8 mouse cellular contexts compared by ENCODE assay signal in the genomic region with DNA sequence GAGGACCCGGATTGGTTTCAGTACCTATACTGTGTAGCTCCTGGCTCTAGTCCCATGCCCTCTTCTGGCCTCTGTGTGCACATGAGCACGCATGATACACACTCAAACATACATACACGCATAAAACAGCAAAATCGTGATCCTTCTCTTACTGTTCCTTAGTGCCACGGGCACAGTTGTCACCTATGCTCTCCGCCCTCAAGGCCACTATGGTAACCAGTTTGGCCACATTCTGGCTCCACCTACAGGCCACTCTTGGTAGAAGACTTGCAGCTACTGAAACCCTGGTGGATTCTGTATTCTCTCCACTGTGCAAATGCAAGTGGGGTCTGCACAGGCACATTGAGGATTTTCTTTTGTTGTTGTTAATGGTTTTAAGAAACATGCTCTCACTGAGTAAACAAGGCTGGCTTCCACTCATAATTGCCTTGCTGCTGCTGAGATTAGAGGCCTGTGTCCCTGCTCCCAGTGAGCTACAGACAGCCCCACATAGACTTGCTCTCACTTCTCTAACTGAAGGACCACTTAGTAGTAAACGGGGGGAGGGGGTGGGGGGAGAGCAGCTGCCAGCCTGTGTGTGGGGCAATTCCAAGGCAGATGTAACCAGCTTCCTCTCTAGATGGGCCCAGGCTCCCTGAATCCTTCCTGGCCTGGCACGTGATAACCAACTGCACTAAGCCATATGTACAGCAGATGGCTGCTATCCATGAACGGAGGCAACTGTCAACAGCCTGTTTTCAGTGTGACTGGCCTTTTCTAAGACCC. TPM values are rescaled to one million over a fixed set of nuclear protein-coding genes. Genes with fewer than 3 reads are reported as not detected.
DNase-seq lines count a peak whose midpoint lies in the region; ATAC-seq and TF ChIP-seq lines count a peak whose summit lies in the region.

No protein-coding gene starts in this region.

- H3K36me3 ChIP-seq in kidney, adult 2 months (ENCODE audit: control insufficient read depth, insufficient read depth, low read length), result no peaks in the 10 kb centered on the region; the same call in 1 of the 2 replicates
- peaks cover 41% of the 10 kb centered on the region for H3K36me3 ChIP-seq in limb, embryonic 12.5 days
- peaks cover 41% of the 10 kb centered on the region for H3K36me3 ChIP-seq in midbrain, embryonic 12.5 days
- peaks cover 32% of the 10 kb centered on the region for H3K36me3 ChIP-seq in small intestine, adult 2 months (ENCODE audit: control insufficient read depth, insufficient read depth, low read length)

- no peak overlapping the region for H3K9ac ChIP-seq in limb, embryonic 12.5 days (replicated peaks)
- H3K9ac ChIP-seq in midbrain, embryonic 12.5 days (replicated peaks), result no peak overlapping the region

- no peak overlapping the region for H3K4me2 ChIP-seq in limb, embryonic 12.5 days
- no peak overlapping the region for H3K4me2 ChIP-seq in midbrain, embryonic 12.5 days (replicated peaks)

- peak; percentile 89 for ATAC-seq in common myeloid progenitor, adult 5-6 weeks (replicated peaks; ENCODE audit: low read depth, poor library complexity, severe bottlenecking)
- peak; percentile 95 for ATAC-seq in granulocyte monocyte progenitor cell, adult 5-6 weeks (replicated peaks; ENCODE audit: poor library complexity, severe bottlenecking)
- 0 out of 2 replicates have a peak, but pooled peaks have one; percentile 28 for ATAC-seq in limb, embryonic 12.5 days (ENCODE audit: insufficient number of reproducible peaks, insufficient read depth, low FRiP score, low TSS enrichment, low read depth)
- peak; percentile 41; the same call in 1 of the 2 replicates for ATAC-seq in midbrain, embryonic 12.5 days (ENCODE audit: low FRiP score, low read depth)

- H3K4me1 ChIP-seq in kidney, adult 2 months (ENCODE audit: control insufficient read depth, insufficient read depth, low read length), result peaks cover 1% of the 10 kb centered on the region; the same call in 1 of the 2 replicates
- H3K4me1 ChIP-seq in limb, embryonic 12.5 days (replicated peaks), result no peaks in the 10 kb centered on the region
- 0 out of 2 replicates have a peak, but pooled peaks cover 4% of the 10 kb centered on the region for H3K4me1 ChIP-seq in midbrain, embryonic 12.5 days
- H3K4me1 ChIP-seq in small intestine, adult 2 months (ENCODE audit: control insufficient read depth, insufficient read depth, insufficient read length, low read length), result peaks cover 3% of the 10 kb centered on the region; the same call in 1 of the 2 replicates

- no peaks in the 10 kb centered on the region for H3K9me3 ChIP-seq in limb, embryonic 12.5 days
- 0 out of 2 replicates have a peak, but pooled peaks cover 3% of the 10 kb centered on the region for H3K9me3 ChIP-seq in midbrain, embryonic 12.5 days

- peak; percentile 89 for TF ChIP-seq CTCF in kidney, adult 2 months (conservative IDR thresholded peaks at IDR 0.05; ENCODE audit: insufficient read depth, insufficient read length, low read depth, low read length)
- TF ChIP-seq CTCF in small intestine, adult 2 months (IDR thresholded peaks at IDR 0.05; ENCODE audit: extremely low read depth, insufficient read length, insufficient replicate concordance, low read depth, low read length), result peak; percentile 80; the same call in 1 of the 2 replicates

- DNase-seq in ovary, postnatal 10 days (ENCODE audit: low spot score), result peak; percentile 48
- no peak for DNase-seq in ovary, adult 18-20 months (ENCODE audit: low spot score)
- peak; percentile 79 for DNase-seq in kidney, adult 2 months

- H3K27ac ChIP-seq in kidney, adult 2 months (ENCODE audit: insufficient read depth, low read depth, low read length), result no peak overlapping the region
- H3K27ac ChIP-seq in limb, embryonic 12.5 days, result no peak overlapping the region
- H3K27ac ChIP-seq in midbrain, embryonic 12.5 days (replicated peaks), result no peak overlapping the region
- H3K27ac ChIP-seq in small intestine, adult 2 months (ENCODE audit: insufficient read depth, low read depth, low read length), result no peak overlapping the region

- no peaks in the 10 kb centered on the region for H3K27me3 ChIP-seq in kidney, adult 2 months (replicated peaks; ENCODE audit: control insufficient read depth, insufficient read depth, low read length)
- no peaks in the 10 kb centered on the region for H3K27me3 ChIP-seq in limb, embryonic 12.5 days
- H3K27me3 ChIP-seq in midbrain, embryonic 12.5 days, result no peaks in the 10 kb centered on the region
- no peaks in the 10 kb centered on the region for H3K27me3 ChIP-seq in small intestine, adult 2 months (ENCODE audit: control insufficient read depth, insufficient read depth, low read length)

- WGBS in kidney, adult 2 months, result 37% methylated on average over 9 of the region's 9 CpGs
- 44% methylated on average over 9 of the region's 9 CpGs for WGBS in limb, embryonic 12.5 days
- 45% methylated on average over 9 of the region's 9 CpGs for WGBS in midbrain, embryonic 12.5 days
- WGBS in small intestine, adult 2 months, result 25% methylated on average over 9 of the region's 9 CpGs

- H3K4me3 ChIP-seq in kidney, adult 2 months (ENCODE audit: insufficient read depth, low read depth, low read length), result no peak overlapping the region
- H3K4me3 ChIP-seq in limb, embryonic 12.5 days (replicated peaks), result no peak overlapping the region
- no peak overlapping the region for H3K4me3 ChIP-seq in midbrain, embryonic 12.5 days
- no peak overlapping the region for H3K4me3 ChIP-seq in small intestine, adult 2 months (ENCODE audit: low read depth, low read length)

- TF ChIP-seq POLR2A in kidney, adult 2 months (IDR thresholded peaks at IDR 0.05; ENCODE audit: low read depth, low read length), result no peak
- TF ChIP-seq POLR2A in small intestine, adult 2 months (IDR thresholded peaks at IDR 0.05; ENCODE audit: low read depth, low read length), result no peak

RNA-seq across cellular contexts. Expression of a gene that starts 8.5 kb away (rescaled TPM):
- 466 and 542 TPM in 2 replicates for total RNA-seq in common myeloid progenitor, adult 5-6 weeks (2017)
- 630 and 670 TPM in 2 replicates for total RNA-seq in granulocyte monocyte progenitor cell, adult 5-6 weeks (2014; fragmentation: Nextera tagmentation)
- 410 and 442 TPM in 2 replicates for total RNA-seq in granulocyte monocyte progenitor cell, adult 5-6 weeks (2017)
- 91.8 and 126 TPM in 2 replicates for polyA plus RNA-seq in kidney, adult 2 months (2012; rRNA removed)
- polyA plus RNA-seq in limb, embryonic 12.5 days (2016; fragmentation: Nextera tagmentation; extraction: Ambion mirVana), result 648 and 683 TPM in 2 replicates
- polyA plus RNA-seq in midbrain, embryonic 12.5 days (2016; fragmentation: Nextera tagmentation; extraction: Ambion mirVana), result 589 and 602 TPM in 2 replicates
- polyA plus RNA-seq in small intestine, adult 2 months (2012; rRNA removed), result 17.1 and 34.2 TPM in 2 replicates

RNA-seq across cellular contexts. Expression of a gene that starts 13.1 kb away (rescaled TPM):
- 0.09 TPM in 1 of 2 replicates, not detected in the other for total RNA-seq in common myeloid progenitor, adult 5-6 weeks (2017)
- total RNA-seq in granulocyte monocyte progenitor cell, adult 5-6 weeks (2014; fragmentation: Nextera tagmentation), result not detected in 2 replicates
- not detected in 2 replicates for total RNA-seq in granulocyte monocyte progenitor cell, adult 5-6 weeks (2017)
- polyA plus RNA-seq in kidney, adult 2 months (2012; rRNA removed), result 0.07 TPM in 1 of 2 replicates, not detected in the other
- 0.97 and 1.4 TPM in 2 replicates for polyA plus RNA-seq in limb, embryonic 12.5 days (2016; fragmentation: Nextera tagmentation; extraction: Ambion mirVana)
- polyA plus RNA-seq in midbrain, embryonic 12.5 days (2016; fragmentation: Nextera tagmentation; extraction: Ambion mirVana), result 0.76 and 0.79 TPM in 2 replicates
- 0.04 and 0.09 TPM in 2 replicates for polyA plus RNA-seq in small intestine, adult 2 months (2012; rRNA removed)

RNA-seq across cellular contexts. Expression of a gene that starts 22.8 kb away (rescaled TPM):
- not detected in 2 replicates for total RNA-seq in common myeloid progenitor, adult 5-6 weeks (2017)
- total RNA-seq in granulocyte monocyte progenitor cell, adult 5-6 weeks (2014; fragmentation: Nextera tagmentation), result not detected in 2 replicates
- total RNA-seq in granulocyte monocyte progenitor cell, adult 5-6 weeks (2017), result not detected in 2 replicates
- not detected in 2 replicates for polyA plus RNA-seq in kidney, adult 2 months (2012; rRNA removed)
- not detected in 2 replicates for polyA plus RNA-seq in limb, embryonic 12.5 days (2016; fragmentation: Nextera tagmentation; extraction: Ambion mirVana)
- not detected in 2 replicates for polyA plus RNA-seq in midbrain, embryonic 12.5 days (2016; fragmentation: Nextera tagmentation; extraction: Ambion mirVana)
- polyA plus RNA-seq in small intestine, adult 2 months (2012; rRNA removed), result not detected in 2 replicates

RNA-seq across cellular contexts. Expression of a gene that starts 50.4 kb away (rescaled TPM):
- total RNA-seq in common myeloid progenitor, adult 5-6 weeks (2017), result 12.7 and 18.3 TPM in 2 replicates
- 11.2 and 11.4 TPM in 2 replicates for total RNA-seq in granulocyte monocyte progenitor cell, adult 5-6 weeks (2014; fragmentation: Nextera tagmentation)
- total RNA-seq in granulocyte monocyte progenitor cell, adult 5-6 weeks (2017), result 2.9 and 4.7 TPM in 2 replicates
- polyA plus RNA-seq in kidney, adult 2 months (2012; rRNA removed), result 11.2 and 11.7 TPM in 2 replicates
- 11.5 and 13.0 TPM in 2 replicates for polyA plus RNA-seq in limb, embryonic 12.5 days (2016; fragmentation: Nextera tagmentation; extraction: Ambion mirVana)
- polyA plus RNA-seq in midbrain, embryonic 12.5 days (2016; fragmentation: Nextera tagmentation; extraction: Ambion mirVana), result 11.6 and 12.8 TPM in 2 replicates
- 12.2 and 22.8 TPM in 2 replicates for polyA plus RNA-seq in small intestine, adult 2 months (2012; rRNA removed)

Comparison
In these comparisons a context has a peak if more than half of its experiments do, and no peak if none do; other contexts are left out.
1. ATAC-seq: peak in every context shown above with its lines; median percentile 95 in granulocyte monocyte progenitor cell, adult 5-6 weeks; 89 in common myeloid progenitor, adult 5-6 weeks; 41 in midbrain, embryonic 12.5 days; 28 in limb, embryonic 12.5 days.